ENCODE assay signal across 13 mouse cellular contexts in genomic region chr5:75083061-75083460, GRCm38 (mm10). TPM values are rescaled to one million over a fixed set of nuclear protein-coding genes. Genes with fewer than 3 reads are reported as not detected.
DNase-seq lines count a peak whose midpoint lies in the region; ATAC-seq and TF ChIP-seq lines count a peak whose summit lies in the region.
"Had no signal": no experiment of that assay in that cellular context is flagged by ENCODE, and none has a peak within 500 bp of the region (broad histone marks: within the 10 kb centered on the region; RNA-seq: fewer than 3 reads in every experiment).

No protein-coding gene starts in this region.

- H3K36me3 ChIP-seq in hindbrain, embryonic 11.5 days (ENCODE audit: control insufficient read depth, insufficient read depth, low read length) = no peaks in the 10 kb centered on the region
- H3K36me3 ChIP-seq in hindbrain, embryonic 14.5 days (replicated peaks; ENCODE audit: control insufficient read depth, insufficient read depth) = no peaks in the 10 kb centered on the region
- no peaks in the 10 kb centered on the region for H3K36me3 ChIP-seq in forebrain, postnatal 0 days (ENCODE audit: insufficient read depth)
- H3K36me3 ChIP-seq in kidney, adult 2 months (ENCODE audit: control insufficient read depth, insufficient read depth, low read length) = no peaks in the 10 kb centered on the region
- H3K36me3 ChIP-seq: heart, embryonic 15.5 days; lung, embryonic 15.5 days had no signal

- no peak overlapping the region for H3K4me3 ChIP-seq in hindbrain, embryonic 11.5 days (ENCODE audit: low read depth, low read length)
- no peak overlapping the region for H3K4me3 ChIP-seq in hindbrain, embryonic 14.5 days (replicated peaks; ENCODE audit: low read length)
- H3K4me3 ChIP-seq in forebrain, postnatal 0 days (ENCODE audit: low read depth, low read length) = no peak overlapping the region
- H3K4me3 ChIP-seq in kidney, adult 2 months (ENCODE audit: insufficient read depth, low read depth, low read length) = no peak overlapping the region
- H3K4me3 ChIP-seq in lung, adult 2 months (replicated peaks; ENCODE audit: extremely low read depth, low read depth, low read length) = no peak overlapping the region
- H3K4me3 ChIP-seq: lung, embryonic 15.5 days; myocyte had no signal

- no peak overlapping the region for H3K27ac ChIP-seq in hindbrain, embryonic 11.5 days (ENCODE audit: low read depth, low read length)
- no peak overlapping the region for H3K27ac ChIP-seq in hindbrain, embryonic 14.5 days
- no peak overlapping the region for H3K27ac ChIP-seq in forebrain, postnatal 0 days (ENCODE audit: low read depth, low read length)
- H3K27ac ChIP-seq in kidney, adult 2 months (ENCODE audit: insufficient read depth, low read depth, low read length) = no peak overlapping the region
- H3K27ac ChIP-seq: heart, embryonic 15.5 days; lung, embryonic 15.5 days had no signal

- peak; percentile 52 for DNase-seq in hindbrain, embryonic 11.5 days (ENCODE audit: low spot score)
- no peak for DNase-seq in hindbrain, embryonic 14.5 days (ENCODE audit: low spot score)
- peak; percentile 61 for DNase-seq in embryo, embryonic 11 days
- DNase-seq in forebrain, postnatal 0 days = no peak
- DNase-seq in neural tube, embryonic 10.5 days (ENCODE audit: extremely low spot score, low spot score) = peak; percentile 47
- DNase-seq in kidney, adult 2 months = no peak
- no peak for DNase-seq in lung, adult 2 months
- no peak for DNase-seq in thymus, postnatal 4 days
- DNase-seq: kidney, adult 18-20 months had no signal

- WGBS in hindbrain, embryonic 11.5 days = 0% methylated on average over 14 of the region's 14 CpGs
- 0% methylated on average over 13 of the region's 14 CpGs for WGBS in hindbrain, embryonic 14.5 days
- 2% methylated on average over 14 of the region's 14 CpGs for WGBS in forebrain, postnatal 0 days
- WGBS in kidney, adult 2 months = 8% methylated on average over 14 of the region's 14 CpGs
- 5% methylated on average over 14 of the region's 14 CpGs for WGBS in lung, adult 2 months

- H3K4me1 ChIP-seq in hindbrain, embryonic 11.5 days (replicated peaks; ENCODE audit: control insufficient read depth, insufficient read depth, low read length) = peaks cover 10% of the 10 kb centered on the region; the same call in 1 of the 2 replicates
- peaks cover 4% of the 10 kb centered on the region; the same call in 1 of the 2 replicates for H3K4me1 ChIP-seq in hindbrain, embryonic 14.5 days (replicated peaks; ENCODE audit: control insufficient read depth, insufficient read depth, low read length)
- no peaks in the 10 kb centered on the region for H3K4me1 ChIP-seq in forebrain, postnatal 0 days (ENCODE audit: insufficient read depth)
- no peaks in the 10 kb centered on the region for H3K4me1 ChIP-seq in kidney, adult 2 months (ENCODE audit: control insufficient read depth, insufficient read depth, low read length)
- no peaks in the 10 kb centered on the region; the same call in 1 of the 2 replicates for H3K4me1 ChIP-seq in lung, adult 2 months (ENCODE audit: control insufficient read depth, insufficient read depth, low read length)

- ATAC-seq in hindbrain, embryonic 11.5 days (ENCODE audit: low FRiP score) = peak; percentile 23; the same call in 1 of the 2 replicates
- ATAC-seq in hindbrain, embryonic 14.5 days (ENCODE audit: low FRiP score) = no peak
- no peak; the same call in 1 of the 2 replicates for ATAC-seq in forebrain, postnatal 0 days

- TF ChIP-seq CTCF in forebrain, postnatal 0 days (IDR thresholded peaks at IDR 0.05; ENCODE audit: low read depth) = no peak
- no peak for TF ChIP-seq CTCF in kidney, adult 2 months (conservative IDR thresholded peaks at IDR 0.05; ENCODE audit: insufficient read depth, insufficient read length, low read depth, low read length)
- TF ChIP-seq CTCF in lung, adult 2 months (IDR thresholded peaks at IDR 0.05; ENCODE audit: insufficient read depth, low read length) = no peak

- H3K9me3 ChIP-seq in hindbrain, embryonic 11.5 days (ENCODE audit: control insufficient read depth, low read length) = no peaks in the 10 kb centered on the region
- H3K9me3 ChIP-seq in hindbrain, embryonic 14.5 days (ENCODE audit: control insufficient read depth, low read length) = no peaks in the 10 kb centered on the region
- H3K9me3 ChIP-seq in forebrain, postnatal 0 days (ENCODE audit: low read length) = no peaks in the 10 kb centered on the region
- H3K9me3 ChIP-seq: heart, embryonic 15.5 days; lung, embryonic 15.5 days had no signal

- no peak overlapping the region for H3K9ac ChIP-seq in hindbrain, embryonic 11.5 days (ENCODE audit: low read depth, low read length)
- H3K9ac ChIP-seq in hindbrain, embryonic 14.5 days = no peak overlapping the region
- H3K9ac ChIP-seq in forebrain, postnatal 0 days = no peak overlapping the region
- H3K9ac ChIP-seq: heart, embryonic 15.5 days; lung, embryonic 15.5 days had no signal

- peaks cover 88% of the 10 kb centered on the region for H3K27me3 ChIP-seq in hindbrain, embryonic 11.5 days (ENCODE audit: control insufficient read depth, insufficient read depth, low read length)
- peaks cover 99% of the 10 kb centered on the region for H3K27me3 ChIP-seq in hindbrain, embryonic 14.5 days (ENCODE audit: control insufficient read depth, insufficient read depth, low read length)
- H3K27me3 ChIP-seq in forebrain, postnatal 0 days (ENCODE audit: insufficient read depth, low read length) = peaks cover 83% of the 10 kb centered on the region
- peaks cover 3% of the 10 kb centered on the region for H3K27me3 ChIP-seq in kidney, adult 2 months (replicated peaks; ENCODE audit: control insufficient read depth, insufficient read depth, low read length)

- no peak for TF ChIP-seq POLR2A in kidney, adult 2 months (IDR thresholded peaks at IDR 0.05; ENCODE audit: low read depth, low read length)
- TF ChIP-seq POLR2A in lung, adult 2 months (IDR thresholded peaks at IDR 0.05; ENCODE audit: borderline replicate concordance, extremely low read depth, low read depth, low read length) = no peak

- H3K4me2 ChIP-seq in hindbrain, embryonic 11.5 days (replicated peaks; ENCODE audit: low read depth, low read length) = no peak overlapping the region
- H3K4me2 ChIP-seq in hindbrain, embryonic 14.5 days (replicated peaks) = no peak overlapping the region
- H3K4me2 ChIP-seq in forebrain, postnatal 0 days (ENCODE audit: low read depth) = peak overlapping the region; percentile 24; the same call in 1 of the 2 replicates

RNA-seq across cellular contexts. Expression of gene Gsx2, which starts 7.7 kb away (rescaled TPM):
- 5.5 and 6.0 TPM in 2 replicates for polyA plus RNA-seq in hindbrain, embryonic 11.5 days (2014; fragmentation: Nextera tagmentation; extraction: Ambion mirVana)
- polyA plus RNA-seq in hindbrain, embryonic 14.5 days (2014; fragmentation: Nextera tagmentation; extraction: Ambion mirVana) = 0.37 TPM in 1 of 2 replicates, not detected in the other
- 1.5 TPM in 2 replicates for total RNA-seq in forebrain, postnatal 0 days (2014; rRNA removed)
- polyA plus RNA-seq in forebrain, postnatal 0 days (2015; fragmentation: Nextera tagmentation; extraction: Ambion mirVana) = 1.5 and 1.7 TPM in 2 replicates
- polyA plus RNA-seq in kidney, adult 2 months (2012; rRNA removed) = not detected in 2 replicates
- polyA plus RNA-seq in lung, adult 2 months (2012; rRNA removed) = not detected in 2 replicates
- polyA plus RNA-seq: heart, embryonic 15.5 days; lung, embryonic 15.5 days; myocyte; stomach, embryonic 16.5 days had no signal

RNA-seq across cellular contexts. Expression of gene Chic2, which starts 38.5 kb away (rescaled TPM):
- 50.9 and 52.3 TPM in 2 replicates for polyA plus RNA-seq in hindbrain, embryonic 11.5 days (2014; fragmentation: Nextera tagmentation; extraction: Ambion mirVana)
- 47.2 and 47.4 TPM in 2 replicates for polyA plus RNA-seq in hindbrain, embryonic 14.5 days (2014; fragmentation: Nextera tagmentation; extraction: Ambion mirVana)
- 13.3 and 39.1 TPM in 2 replicates for total RNA-seq in forebrain, postnatal 0 days (2014; rRNA removed)
- 35.8 and 37.7 TPM in 2 replicates for polyA plus RNA-seq in forebrain, postnatal 0 days (2015; fragmentation: Nextera tagmentation; extraction: Ambion mirVana)
- polyA plus RNA-seq in kidney, adult 2 months (2012; rRNA removed) = 4.3 and 6.1 TPM in 2 replicates
- 5.0 and 10.6 TPM in 2 replicates for polyA plus RNA-seq in lung, adult 2 months (2012; rRNA removed)

Comparison
In these comparisons a context has a peak if more than half of its experiments do, and no peak if none do; other contexts are left out.
1. DNase-seq: peak in hindbrain, embryonic 11.5 days (single experiment), embryo, embryonic 11 days (single experiment) and neural tube, embryonic 10.5 days (single experiment); none in hindbrain, embryonic 14.5 days (single experiment), forebrain, postnatal 0 days (single experiment), kidney, adult 2 months (single experiment), lung, adult 2 months (single experiment) and thymus, postnatal 4 days (single experiment).